21 mouse cellular contexts compared by ENCODE assay signal in the genomic region with DNA sequence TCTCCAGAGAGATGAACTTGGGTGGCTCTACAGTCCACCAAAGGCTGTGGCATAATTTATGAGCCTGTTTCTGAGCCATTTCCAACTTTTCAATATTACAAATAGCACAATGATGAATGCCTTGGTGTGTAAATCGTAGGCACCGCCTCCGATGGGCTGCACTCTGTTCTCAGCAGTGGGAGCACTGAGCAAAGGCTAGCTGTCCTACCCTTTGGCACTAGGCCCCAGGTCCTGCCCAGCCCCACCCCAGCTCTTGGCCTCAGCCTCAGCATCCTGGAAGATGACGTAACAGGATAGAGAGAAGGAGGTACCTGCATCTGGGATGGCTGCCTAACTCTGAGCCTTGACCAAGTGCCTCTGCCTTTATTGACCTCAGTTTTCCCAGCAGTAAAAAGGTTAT.
DNase-seq lines count a peak whose midpoint lies in the region.
"Had no signal": no experiment of that assay in that cellular context is flagged by ENCODE, and none has a peak within 500 bp of the region (broad histone marks: within the 10 kb centered on the region; RNA-seq: fewer than 3 reads in every experiment).

No protein-coding gene starts in this region.

- WGBS in limb, embryonic 10.5 days: 90% methylated on average over 4 of the region's 4 CpGs

- H3K9me3 ChIP-seq in limb, embryonic 10.5 days (replicated peaks): no peaks in the 10 kb centered on the region
- H3K9me3 ChIP-seq: embryonic facial prominence, embryonic 13.5 days; liver, embryonic 13.5 days; lung, embryonic 15.5 days; neural tube, embryonic 12.5 days had no signal

- H3K27me3 ChIP-seq in limb, embryonic 10.5 days (ENCODE audit: low read depth, poor library complexity, severe bottlenecking): peaks cover 4% of the 10 kb centered on the region; the same call in 1 of the 2 replicates
- H3K27me3 ChIP-seq: embryonic facial prominence, embryonic 13.5 days; liver, embryonic 13.5 days; lung, embryonic 15.5 days; neural tube, embryonic 12.5 days had no signal

- DNase-seq in gastrocnemius, adult 18-20 months (ENCODE audit: low spot score): peak; percentile 20
- no peak for DNase-seq in gastrocnemius, postnatal 4 days (ENCODE audit: low spot score in 2 of 2)
- DNase-seq in lung, adult 18-20 months: peak; percentile 5 to 7
- no peak for DNase-seq in lung, postnatal 10 days
- peak; percentile 29 for DNase-seq in adrenal gland, postnatal 14 days
- peak; percentile 31 for DNase-seq in skeletal muscle tissue, adult 2 months (ENCODE audit: low read depth, low spot score)
- no peak for DNase-seq in testis, postnatal 14 days (ENCODE audit: low spot score)
- no peak for DNase-seq in limb, embryonic 10.5 days (ENCODE audit: low spot score)
- DNase-seq: B cell, adult 2 months; cerebellum, adult 9-11 months; heart, adult 11 months; layer of hippocampus, adult 9-11 months; liver, embryonic 13.5 days; right cerebral cortex, postnatal 4 days; thymus, postnatal 36 days had no signal

- H3K27ac ChIP-seq in limb, embryonic 10.5 days: no peak overlapping the region
- H3K27ac ChIP-seq: embryonic facial prominence, embryonic 13.5 days; hindbrain, embryonic 14.5 days; limb, embryonic 12.5 days; liver, embryonic 13.5 days; lung, embryonic 15.5 days; neural tube, embryonic 12.5 days had no signal

- no peak overlapping the region for H3K4me3 ChIP-seq in limb, embryonic 10.5 days
- H3K4me3 ChIP-seq: embryonic facial prominence, embryonic 13.5 days; heart, embryonic 12.5 days; limb, embryonic 12.5 days; liver, embryonic 13.5 days; lung, embryonic 15.5 days; neural tube, embryonic 12.5 days had no signal

- no peaks in the 10 kb centered on the region for H3K36me3 ChIP-seq in limb, embryonic 10.5 days
- H3K36me3 ChIP-seq: embryonic facial prominence, embryonic 13.5 days; heart, embryonic 12.5 days; limb, embryonic 12.5 days; liver, embryonic 13.5 days; lung, embryonic 15.5 days; neural tube, embryonic 12.5 days had no signal

- peaks cover 3% of the 10 kb centered on the region; the same call in 1 of the 2 replicates for H3K4me1 ChIP-seq in limb, embryonic 10.5 days
- H3K4me1 ChIP-seq: lung, embryonic 15.5 days had no signal

Comparison
In these comparisons a context has a peak if more than half of its experiments do, and no peak if none do; other contexts are left out.
1. DNase-seq: peak in gastrocnemius, adult 18-20 months (single experiment), lung, adult 18-20 months (2 of 2), adrenal gland, postnatal 14 days (single experiment) and skeletal muscle tissue, adult 2 months (single experiment); none in gastrocnemius, postnatal 4 days (0 of 2), lung, postnatal 10 days (single experiment), testis, postnatal 14 days (single experiment) and limb, embryonic 10.5 days (single experiment).